Mouse (Mus musculus) CH12F3 (cell line): ENCODE measurements around the gene Apoh.

Experiments
- in situ Hi-C: fragments of 300-500 bp; cut with MboI; formaldehyde crosslinking; loops from 2 replicates; pipeline ENCODE4 v1.14.3; 2020; ENCODE audit warnings: low sequenced_read_pairs

Gene Apoh

GRCm38 (mm10) chr11:108342781-108343768, at the start of gene Apoh:
Gene Apoh, plus strand, starts transcription at chr11:108343354.
- in situ Hi-C loops = no loop called here

GRCm38 (mm10) chr11:108293843-108294242, 49.3 kb upstream of the Apoh start:
- in situ Hi-C loops = no loop called here

- in situ Hi-C loops = no loop called here
Observed at GRCm38 (mm10) chr11:108294305-108294813, 48.8 kb upstream of the Apoh start.

- in situ Hi-C loops = no loop called here
Observed at GRCm38 (mm10) chr11:108295373-108295772, 47.8 kb upstream of the Apoh start.

GRCm38 (mm10) chr11:108297956-108298355, 45.2 kb upstream of the Apoh start:
- in situ Hi-C loops = no loop called here

- in situ Hi-C loops = no loop called here
Observed at GRCm38 (mm10) chr11:108299913-108300312, 43.2 kb upstream of the Apoh start.

GRCm38 (mm10) chr11:108300443-108300842, 42.7 kb upstream of the Apoh start:
- in situ Hi-C loops = no loop called here

- in situ Hi-C loops = no loop called here
Observed at GRCm38 (mm10) chr11:108301036-108301435, 42.1 kb upstream of the Apoh start.

- in situ Hi-C loops = no loop called here
Observed at GRCm38 (mm10) chr11:108301796-108302490, 41.2 kb upstream of the Apoh start.

- in situ Hi-C loops = no loop called here
Observed at GRCm38 (mm10) chr11:108303787-108304186, 39.4 kb upstream of the Apoh start.

GRCm38 (mm10) chr11:108307258-108307657, 35.9 kb upstream of the Apoh start:
- in situ Hi-C loops = no loop called here

- in situ Hi-C loops = no loop called here
Observed at GRCm38 (mm10) chr11:108308253-108308652, 34.9 kb upstream of the Apoh start.

GRCm38 (mm10) chr11:108309791-108310190, 33.4 kb upstream of the Apoh start:
- in situ Hi-C loops = no loop called here

GRCm38 (mm10) chr11:108311912-108312311, 31.2 kb upstream of the Apoh start:
- in situ Hi-C loops = no loop called here

- in situ Hi-C loops = no loop called here
Observed at GRCm38 (mm10) chr11:108312516-108312915, 30.6 kb upstream of the Apoh start.

- in situ Hi-C loops = no loop called here
Observed at GRCm38 (mm10) chr11:108315736-108316135, 27.4 kb upstream of the Apoh start.

GRCm38 (mm10) chr11:108317878-108318277, 25.3 kb upstream of the Apoh start:
- in situ Hi-C loops = no loop called here

- in situ Hi-C loops = no loop called here
Observed at GRCm38 (mm10) chr11:108319162-108319561, 24.0 kb upstream of the Apoh start.

- in situ Hi-C loops = no loop called here
Observed at GRCm38 (mm10) chr11:108320561-108320960, 22.6 kb upstream of the Apoh start.

GRCm38 (mm10) chr11:108322156-108322555, 21.0 kb upstream of the Apoh start:
- in situ Hi-C loops = no loop called here

GRCm38 (mm10) chr11:108325943-108326342, 17.2 kb upstream of the Apoh start:
- in situ Hi-C loops = no loop called here

GRCm38 (mm10) chr11:108330818-108331217, 12.3 kb upstream of the Apoh start:
- in situ Hi-C loops = no loop called here
